Mouse (Mus musculus) bone marrow, adult 2 months (tissue): ENCODE results near the gene Cdc14b.

ENCODE experiments used
- CTCF ChIP-seq: fragments of 200-500 bp; IDR thresholded peaks from 2 replicates; pipeline ENCODE4 v1.5.1; 2011; ENCODE audit warnings: low read length, control low read depth; ENCODE audit not compliant: control insufficient read depth, insufficient read depth
- POLR2A ChIP-seq: fragments of 200-500 bp; IDR thresholded peaks from 2 replicates; pipeline ENCODE4 v1.6.1; 2011; ENCODE audit warnings: low read depth, mild to moderate bottlenecking, control low read depth, low read length, borderline replicate concordance; ENCODE audit not compliant: control insufficient read depth

DNA sequence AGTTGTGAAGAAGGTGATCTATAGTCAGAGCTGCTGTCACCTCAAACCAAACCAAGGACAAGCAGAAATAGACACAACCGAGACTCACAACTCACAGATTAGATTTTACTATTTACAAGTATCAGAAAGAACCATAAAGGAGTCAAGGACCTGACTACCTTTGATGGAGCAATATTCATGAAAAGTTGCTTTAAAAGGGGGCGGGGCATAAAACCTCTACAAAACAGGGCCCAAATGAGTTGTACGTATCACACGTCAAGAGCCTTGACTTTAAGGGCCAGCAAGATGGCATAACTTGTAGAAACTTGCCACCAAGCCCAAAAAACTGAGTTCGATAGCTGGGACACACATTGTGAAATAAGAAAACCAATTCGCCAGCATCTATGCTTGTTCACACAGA, 10.5 kb downstream of the Cdc14b start:
- TF ChIP-seq POLR2A (no peak), CTCF (no peak)
